Mouse (Mus musculus) stomach, embryonic 14.5 days (tissue): ENCODE measurements around the gene Nr2f2. TPM values are rescaled to one million over a fixed set of nuclear protein-coding genes. Genes with fewer than 3 reads are reported as not detected.

ENCODE experiments used
- ATAC-seq: fragments of 200-750 bp; cut with Nextera tagmentation; 2 replicates; pipeline ENCODE4 v1.8.0; 2017; ENCODE audit warnings: low read depth, moderate TSS enrichment; ENCODE audit not compliant: insufficient number of reproducible peaks, insufficient read depth, low FRiP score
- H3K27ac ChIP-seq: fragments of 300-500 bp; sonication (generic); 2 replicates; pipeline ENCODE4 v1.5.1; 2014; ENCODE audit warnings: mild to moderate bottlenecking, low read length, moderate library complexity, mixed read lengths
- H3K27me3 ChIP-seq: fragments of 300-500 bp; sonication (generic); 2 replicates; pipeline ENCODE4 v1.6.1; 2014; ENCODE audit warnings: low read length, control low read depth, mixed read lengths; ENCODE audit not compliant: control insufficient read depth, insufficient read depth
- H3K36me3 ChIP-seq: fragments of 300-500 bp; sonication (generic); 2 replicates; pipeline ENCODE4 v1.6.1; 2014; ENCODE audit warnings: mild to moderate bottlenecking, control low read depth, low read length, moderate library complexity, mixed read lengths; ENCODE audit not compliant: control insufficient read depth, insufficient read depth
- H3K4me1 ChIP-seq: fragments of 300-500 bp; sonication (generic); 2 replicates; pipeline ENCODE4 v1.6.1; 2014; ENCODE audit warnings: low read length, control low read depth, mixed read lengths; ENCODE audit not compliant: control insufficient read depth, insufficient read depth
- H3K4me2 ChIP-seq: fragments of 300-500 bp; sonication (generic); replicated peaks from 2 replicates; pipeline ENCODE4 v1.6.1; 2014; ENCODE audit warnings: low read depth, low read length, control low read depth
- H3K4me3 ChIP-seq: fragments of 300-500 bp; sonication (generic); 2 replicates; pipeline ENCODE4 v1.5.1; 2014; ENCODE audit warnings: low read depth, low read length, control low read depth
- H3K9ac ChIP-seq: fragments of 300-500 bp; sonication (generic); replicated peaks from 2 replicates; pipeline ENCODE4 v1.6.1; 2014; ENCODE audit warnings: low read depth, mild to moderate bottlenecking, control low read depth, low read length, moderate library complexity, mixed read lengths
- H3K9me3 ChIP-seq: fragments of 300-500 bp; sonication (generic); 2 replicates; pipeline ENCODE4 v1.6.1; 2016; ENCODE audit warnings: low read depth, low read length, control low read depth; ENCODE audit not compliant: control insufficient read depth
- whole genome bisulfite sequencing: fragments of 180-500 bp; shearing (Covaris S2); extraction: QIAGEN DNeasy Blood & Tissue Kit; methylation state at CpG from one replicate; pipeline ENCODE4 v1.1.7; 2014; 5-methylcytosine and 5-hydroxymethylcytosine counted together
- polyA plus RNA-seq: library from polyadenylated mRNA; unstranded; fragments of >200 nt; fragmentation: Nextera tagmentation; extraction: Ambion mirVana; gene quantifications from 2 replicates; pipeline ENCODE4 v1.2.1, GENCODE M21; 2014

Nr2f2 gene
- polyA plus RNA-seq, 1 experiment from 2014 or later: 111 TPM

DNA sequence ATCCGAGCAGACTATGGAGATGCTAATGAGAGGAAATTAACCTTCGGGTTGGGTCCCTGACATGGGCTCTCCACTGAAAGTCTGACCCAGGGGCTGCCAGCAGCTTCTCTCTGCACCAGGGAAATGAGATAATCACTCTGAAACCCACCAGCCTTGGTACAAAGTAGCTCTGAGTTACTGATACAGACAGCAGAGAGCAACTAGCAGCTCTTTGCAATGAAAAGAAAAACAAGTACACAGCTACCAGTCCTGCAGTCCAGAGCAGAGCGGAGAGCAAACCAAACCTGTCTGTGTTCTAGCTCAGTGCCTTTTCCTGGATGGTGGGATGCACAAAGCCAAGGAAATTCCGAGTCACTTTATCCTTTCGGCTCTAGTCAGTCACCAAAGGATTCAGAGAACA lies 23.1 kb downstream of the Nr2f2 start:
- Histone ChIP-seq H3K4me3 (no peak overlapping the region), H3K4me2 (no peak overlapping the region), H3K27ac (no peak overlapping the region; the same call in 1 of the 2 replicates), H3K4me1 (peaks cover 27% of the 10 kb centered on the region; the same call in 1 of the 2 replicates), H3K9ac (no peak overlapping the region), H3K27me3 (no peaks in the 10 kb centered on the region), H3K9me3 (no peaks in the 10 kb centered on the region), H3K36me3 (peaks cover 7% of the 10 kb centered on the region; the same call in 1 of the 2 replicates)
- WGBS: 53% methylated on average over 5 of the region's 5 CpGs
- ATAC-seq: no peak

DNA sequence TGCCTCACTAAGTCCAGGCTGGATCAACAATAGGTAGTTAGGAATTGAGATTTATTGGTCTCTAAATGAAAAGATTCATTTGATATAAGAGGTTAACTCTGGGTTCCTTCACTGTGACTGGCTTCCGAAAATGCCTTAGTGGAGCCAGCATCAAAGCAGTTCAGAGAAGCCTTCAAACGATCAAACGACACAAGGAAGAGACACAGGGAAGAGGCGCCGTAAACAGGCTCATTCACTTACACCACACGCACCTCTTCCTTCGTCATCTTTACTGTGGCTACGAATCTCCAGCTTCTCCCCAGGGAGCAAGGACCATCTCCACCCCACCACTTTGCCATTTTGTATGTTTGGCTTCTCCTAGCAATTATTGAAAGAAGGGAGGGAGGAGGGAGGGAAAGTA lies 23.8 kb downstream of the Nr2f2 start:
- Histone ChIP-seq H3K27ac (no peak overlapping the region), H3K27me3 (no peaks in the 10 kb centered on the region), H3K9ac (no peak overlapping the region), H3K36me3 (peaks cover 7% of the 10 kb centered on the region; the same call in 1 of the 2 replicates), H3K4me2 (no peak overlapping the region), H3K4me3 (no peak overlapping the region), H3K9me3 (no peaks in the 10 kb centered on the region), H3K4me1 (peaks cover 21% of the 10 kb centered on the region; the same call in 1 of the 2 replicates)
- no peak for ATAC-seq
- WGBS: 52% methylated on average over 8 of the region's 8 CpGs

DNA sequence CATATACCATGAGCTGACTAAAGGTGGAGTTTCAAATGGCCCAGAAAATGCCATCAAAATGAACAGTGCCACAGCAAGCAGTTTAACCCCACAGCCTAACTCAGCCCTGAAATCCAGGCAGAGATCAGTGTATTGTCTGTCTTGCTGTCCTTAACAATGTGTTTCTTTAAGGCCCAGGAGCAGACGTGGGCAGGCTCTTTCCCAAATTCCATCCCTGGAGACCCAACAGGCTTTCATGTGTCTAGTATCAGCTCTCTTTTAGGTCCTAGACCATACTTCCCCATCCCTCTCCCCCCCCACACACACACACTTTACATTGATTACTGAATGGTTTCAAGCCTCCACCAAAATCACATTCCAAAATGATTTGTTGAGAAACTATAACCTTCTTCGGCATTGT lies 24.5 kb downstream of the Nr2f2 start:
- WGBS: 47% methylated on average over 2 of the region's 2 CpGs
- peaks cover 14% of the 10 kb centered on the region; the same call in 1 of the 2 replicates for H3K4me1 ChIP-seq
- no peak overlapping the region for H3K27ac ChIP-seq
- no peak overlapping the region for H3K9ac ChIP-seq
- peaks cover 7% of the 10 kb centered on the region; the same call in 1 of the 2 replicates for H3K36me3 ChIP-seq
- no peak for ATAC-seq
- H3K4me3 ChIP-seq: no peak overlapping the region
- H3K27me3 ChIP-seq: no peaks in the 10 kb centered on the region
- no peaks in the 10 kb centered on the region for H3K9me3 ChIP-seq
- no peak overlapping the region for H3K4me2 ChIP-seq

DNA sequence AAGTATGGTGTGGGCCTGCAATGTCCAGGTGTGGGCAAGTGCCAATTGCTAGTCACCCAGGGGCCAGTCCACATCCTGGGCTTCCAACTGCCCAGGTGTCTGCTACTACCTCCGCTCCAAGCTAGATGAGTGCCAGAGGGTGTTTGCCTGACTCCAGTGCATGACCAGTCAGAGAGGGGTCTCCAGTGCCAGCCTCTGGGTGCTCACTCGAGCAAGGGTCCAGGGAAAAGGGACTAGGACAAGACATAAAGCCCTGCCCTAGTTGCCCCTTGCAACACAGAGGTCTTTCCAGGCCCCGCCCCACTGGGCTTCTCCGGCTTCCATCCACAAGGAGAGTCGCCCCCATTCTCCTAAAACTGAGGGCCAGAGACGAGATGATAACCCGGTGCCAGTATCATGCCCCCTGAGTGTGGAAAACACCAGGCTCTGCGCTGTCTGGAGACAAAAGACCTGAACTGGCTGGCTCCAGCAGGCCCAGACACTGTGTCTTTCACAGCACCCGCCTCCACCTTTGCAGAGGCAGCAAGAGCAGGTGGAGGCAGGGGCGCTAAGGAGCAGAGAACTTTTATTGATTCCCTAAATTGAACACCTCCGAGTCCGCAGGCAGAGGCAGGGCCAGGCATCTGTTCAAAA lies 26.4 kb downstream of the Nr2f2 start:
- ATAC-seq: no peak
- Histone ChIP-seq H3K27ac (no peak overlapping the region), H3K36me3 (peaks cover 7% of the 10 kb centered on the region; the same call in 1 of the 2 replicates), H3K9ac (no peak overlapping the region), H3K4me2 (no peak overlapping the region), H3K9me3 (no peaks in the 10 kb centered on the region), H3K4me3 (no peak overlapping the region), H3K4me1 (no peaks in the 10 kb centered on the region), H3K27me3 (no peaks in the 10 kb centered on the region)
- 57% methylated on average over 12 of the region's 12 CpGs for WGBS

DNA sequence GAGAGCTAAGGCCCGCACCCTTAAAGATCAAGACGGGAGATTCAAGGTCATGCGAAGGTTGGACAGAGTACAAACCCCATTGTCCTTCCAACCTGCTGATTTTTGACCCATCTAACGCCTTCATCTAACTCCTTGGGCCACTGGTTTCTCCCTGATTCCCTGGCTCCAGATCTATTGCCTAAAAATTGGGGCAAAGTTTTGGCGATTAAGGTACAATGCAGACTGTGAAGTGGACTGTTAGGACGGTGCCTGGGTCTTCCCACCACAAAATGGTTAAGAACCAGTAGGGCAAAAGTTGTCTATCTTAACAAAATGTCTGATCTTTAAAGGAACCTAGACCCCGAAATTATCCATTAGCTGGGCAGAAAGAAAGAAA lies 28.3 kb downstream of the Nr2f2 start:
- no peak overlapping the region for H3K27ac ChIP-seq
- ATAC-seq: no peak
- H3K9me3 ChIP-seq: no peaks in the 10 kb centered on the region
- H3K36me3 ChIP-seq: no peaks in the 10 kb centered on the region
- WGBS: 31% methylated on average over 7 of the region's 7 CpGs
- H3K27me3 ChIP-seq: peaks cover 3% of the 10 kb centered on the region; the same call in 1 of the 2 replicates
- H3K4me2 ChIP-seq: peak overlapping the region; percentile 51
- H3K9ac ChIP-seq: no peak overlapping the region
- H3K4me1 ChIP-seq: peaks cover 2% of the 10 kb centered on the region; the same call in 1 of the 2 replicates
- H3K4me3 ChIP-seq: no peak overlapping the region

DNA sequence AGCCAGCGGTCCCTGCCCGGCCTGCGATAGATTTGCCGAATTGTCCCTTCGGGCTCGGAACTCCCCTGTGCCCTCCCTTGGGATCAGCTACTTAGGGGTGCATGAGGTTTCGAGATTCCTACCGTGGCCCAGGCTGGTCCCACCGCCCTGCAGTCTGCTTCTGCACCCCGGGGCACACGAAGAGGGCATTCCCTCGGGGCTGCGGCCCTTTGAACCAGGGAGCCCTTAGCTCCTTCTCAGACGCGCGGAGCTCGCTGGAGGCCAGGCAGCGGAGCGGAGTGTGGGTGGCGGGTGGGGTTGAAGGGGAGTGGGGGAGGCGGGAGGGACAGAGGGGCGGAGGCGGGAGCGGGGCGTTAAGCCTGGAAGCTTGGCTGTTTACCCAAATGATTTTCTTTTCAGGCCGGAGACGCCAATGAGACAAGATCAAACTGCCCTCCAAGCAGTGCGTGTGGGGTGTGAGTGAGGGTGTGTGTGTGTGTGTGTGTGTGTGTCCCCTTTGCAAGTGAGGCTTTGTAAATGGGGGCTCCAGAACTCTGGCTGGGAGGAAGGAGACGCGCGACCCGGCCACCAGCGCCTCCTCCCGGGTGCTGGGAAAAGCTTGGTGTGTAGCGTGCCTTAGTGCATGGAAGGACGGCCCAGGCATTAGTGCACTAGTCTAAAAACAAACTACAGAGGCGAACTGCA lies 28.8 kb downstream of the Nr2f2 start:
- peak overlapping the region; percentile 40 for H3K27ac ChIP-seq
- 11% methylated on average over 37 of the region's 37 CpGs for WGBS

DNA sequence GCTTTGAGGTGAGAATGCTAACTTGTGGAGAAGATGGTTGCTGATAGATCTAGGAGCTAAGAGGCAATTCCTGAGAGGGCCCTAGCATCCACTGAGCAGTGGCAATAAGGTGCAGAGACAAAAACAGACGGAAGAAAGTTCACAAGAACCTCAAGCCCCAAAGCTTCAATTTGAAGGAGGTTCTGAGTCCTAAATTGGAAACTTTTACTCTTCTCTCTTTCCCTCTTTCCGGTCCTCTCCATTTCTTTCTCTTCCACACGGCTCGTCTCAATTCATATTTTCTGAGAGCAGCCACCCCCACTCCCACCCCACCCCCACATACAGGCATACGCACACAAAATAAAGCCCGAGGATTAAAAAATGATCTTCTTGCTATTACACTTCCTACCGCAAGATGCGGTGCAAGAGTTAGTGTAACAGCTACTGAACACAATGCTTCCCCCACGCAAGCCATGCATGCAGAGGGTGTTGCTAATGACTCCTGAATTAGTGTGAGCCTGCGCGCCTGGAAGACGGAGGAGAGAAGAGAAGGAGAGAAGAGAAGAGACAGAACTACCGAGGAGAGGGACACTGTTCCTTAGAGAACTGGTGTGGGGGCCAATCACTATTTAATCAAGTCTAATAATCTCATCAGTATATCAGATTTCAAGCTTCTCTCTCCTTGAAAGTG lies 29.8 kb downstream of the Nr2f2 start:
- H3K4me2 ChIP-seq: peak overlapping the region; percentile 51
- no peak for ATAC-seq
- H3K4me3 ChIP-seq: peak overlapping the region; percentile 28; the same call in 1 of the 2 replicates
- no peaks in the 10 kb centered on the region for H3K36me3 ChIP-seq
- peaks cover 3% of the 10 kb centered on the region; the same call in 1 of the 2 replicates for H3K27me3 ChIP-seq
- peaks cover 5% of the 10 kb centered on the region; the same call in 1 of the 2 replicates for H3K4me1 ChIP-seq
- 36% methylated on average over 13 of the region's 13 CpGs for WGBS
- no peak overlapping the region; the same call in 1 of the 2 replicates for H3K9ac ChIP-seq
- H3K9me3 ChIP-seq: no peaks in the 10 kb centered on the region
- no peak overlapping the region; the same call in 1 of the 2 replicates for H3K27ac ChIP-seq

More for the DNA sequence above, 28.8 kb downstream of the Nr2f2 start:
- H3K4me2 ChIP-seq: peak overlapping the region; percentile 51
- peak overlapping the region; percentile 43 for H3K9ac ChIP-seq
- peaks cover 5% of the 10 kb centered on the region; the same call in 1 of the 2 replicates for H3K4me1 ChIP-seq
- H3K27me3 ChIP-seq: peaks cover 3% of the 10 kb centered on the region; the same call in 1 of the 2 replicates
- no peaks in the 10 kb centered on the region for H3K36me3 ChIP-seq
- ATAC-seq: peak; percentile 68
- peak overlapping the region; percentile 28 for H3K4me3 ChIP-seq
- no peaks in the 10 kb centered on the region for H3K9me3 ChIP-seq

DNA sequence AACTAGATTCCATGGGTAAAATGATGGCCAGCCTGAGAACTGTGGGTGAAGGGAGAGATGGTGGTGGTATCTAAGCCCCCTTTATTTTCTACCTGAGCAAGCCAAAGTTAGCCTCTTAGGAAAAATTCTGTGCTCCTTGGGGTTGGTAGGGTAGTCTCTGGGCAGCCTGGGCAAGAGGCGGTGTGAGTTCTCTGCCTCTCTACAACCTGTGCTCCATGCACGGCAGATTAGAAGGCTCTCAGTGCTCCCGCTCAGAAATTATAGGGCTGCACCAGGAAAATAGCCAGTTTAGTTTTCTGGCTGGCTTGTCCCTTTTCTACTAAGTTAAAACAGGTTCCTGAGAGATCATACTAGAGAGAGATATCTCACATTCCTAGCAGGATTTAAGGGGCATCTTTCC lies 30.4 kb downstream of the Nr2f2 start:
- WGBS: 75% methylated on average over 3 of the region's 3 CpGs
- no peak for ATAC-seq
- H3K9ac ChIP-seq: no peak overlapping the region
- H3K4me1 ChIP-seq: peaks cover 5% of the 10 kb centered on the region; the same call in 1 of the 2 replicates
- peak overlapping the region; percentile 28; the same call in 1 of the 2 replicates for H3K4me3 ChIP-seq
- H3K27me3 ChIP-seq: peaks cover 3% of the 10 kb centered on the region; the same call in 1 of the 2 replicates
- H3K9me3 ChIP-seq: no peaks in the 10 kb centered on the region
- H3K36me3 ChIP-seq: no peaks in the 10 kb centered on the region
- peak overlapping the region; percentile 51 for H3K4me2 ChIP-seq
- no peak overlapping the region; the same call in 1 of the 2 replicates for H3K27ac ChIP-seq
